Mouse (Mus musculus) retina, embryonic 14.5 days (tissue): ENCODE measurements around the gene Ell2.

Experiments used
- DNase-seq: peaks from one replicate; pipeline ENCODE4 v3.0.0-alpha.2; 2015; ENCODE audit warnings: low spot score

The Ell2 gene

GRCm38 (mm10) chr13:75733594-75734161, 27.1 kb downstream of the Ell2 start:
- no peak for DNase-seq

- DNase-seq: no peak
These were observed 27.7 kb downstream of the Ell2 start for GRCm38 (mm10) chr13:75734231-75734630.

GRCm38 (mm10) chr13:75735606-75736005, 29.0 kb downstream of the Ell2 start:
- no peak for DNase-seq

GRCm38 (mm10) chr13:75737991-75738390, 31.4 kb downstream of the Ell2 start:
- DNase-seq: no peak

GRCm38 (mm10) chr13:75738536-75738935, 32.0 kb downstream of the Ell2 start:
- no peak for DNase-seq

- no peak for DNase-seq
These were observed 32.4 kb downstream of the Ell2 start for GRCm38 (mm10) chr13:75738957-75739356.

GRCm38 (mm10) chr13:75740018-75740417, 33.5 kb downstream of the Ell2 start:
- no peak for DNase-seq

GRCm38 (mm10) chr13:75741119-75741518, 34.6 kb downstream of the Ell2 start:
- DNase-seq: no peak

GRCm38 (mm10) chr13:75741736-75742729, 35.5 kb downstream of the Ell2 start:
- no peak for DNase-seq

- DNase-seq: no peak
These were observed 36.4 kb downstream of the Ell2 start for GRCm38 (mm10) chr13:75742970-75743369.

GRCm38 (mm10) chr13:75744065-75744464, 37.5 kb downstream of the Ell2 start:
- no peak for DNase-seq

GRCm38 (mm10) chr13:75745328-75745727, 38.8 kb downstream of the Ell2 start:
- DNase-seq: no peak

- DNase-seq: no peak
These were observed 40.7 kb downstream of the Ell2 start for GRCm38 (mm10) chr13:75747265-75747664.

GRCm38 (mm10) chr13:75748685-75749084, 42.1 kb downstream of the Ell2 start:
- DNase-seq: no peak

- DNase-seq: no peak
These were observed 44.2 kb downstream of the Ell2 start for GRCm38 (mm10) chr13:75750785-75751184.

- no peak for DNase-seq
These were observed 45.8 kb downstream of the Ell2 start for GRCm38 (mm10) chr13:75752216-75752938.

- DNase-seq: no peak
These were observed 47.8 kb downstream of the Ell2 start for GRCm38 (mm10) chr13:75754398-75754797.

- no peak for DNase-seq
These were observed 54.4 kb downstream of the Ell2 start for GRCm38 (mm10) chr13:75760859-75761548.

- DNase-seq: no peak
These were observed 56.2 kb downstream of the Ell2 start for GRCm38 (mm10) chr13:75762759-75763158.

- no peak for DNase-seq
These were observed 56.7 kb downstream of the Ell2 start for GRCm38 (mm10) chr13:75763280-75763679.

GRCm38 (mm10) chr13:75765742-75766141, 59.2 kb downstream of the Ell2 start:
- DNase-seq: no peak

GRCm38 (mm10) chr13:75766238-75766637, 59.7 kb downstream of the Ell2 start:
- peak; percentile 9 for DNase-seq
